Mouse (Mus musculus): Measurements from ENCODE around the gene Dnaja3. TPM values are rescaled to one million over a fixed set of nuclear protein-coding genes. Genes with fewer than 3 reads are reported as not detected.
A peak's percentile ranks its signal among the peaks of the same experiment; 100 is the strongest.

Gene Dnaja3
- total RNA-seq, 2 experiments from 2014 or later = 82.7 to 84.7 TPM

DNA sequence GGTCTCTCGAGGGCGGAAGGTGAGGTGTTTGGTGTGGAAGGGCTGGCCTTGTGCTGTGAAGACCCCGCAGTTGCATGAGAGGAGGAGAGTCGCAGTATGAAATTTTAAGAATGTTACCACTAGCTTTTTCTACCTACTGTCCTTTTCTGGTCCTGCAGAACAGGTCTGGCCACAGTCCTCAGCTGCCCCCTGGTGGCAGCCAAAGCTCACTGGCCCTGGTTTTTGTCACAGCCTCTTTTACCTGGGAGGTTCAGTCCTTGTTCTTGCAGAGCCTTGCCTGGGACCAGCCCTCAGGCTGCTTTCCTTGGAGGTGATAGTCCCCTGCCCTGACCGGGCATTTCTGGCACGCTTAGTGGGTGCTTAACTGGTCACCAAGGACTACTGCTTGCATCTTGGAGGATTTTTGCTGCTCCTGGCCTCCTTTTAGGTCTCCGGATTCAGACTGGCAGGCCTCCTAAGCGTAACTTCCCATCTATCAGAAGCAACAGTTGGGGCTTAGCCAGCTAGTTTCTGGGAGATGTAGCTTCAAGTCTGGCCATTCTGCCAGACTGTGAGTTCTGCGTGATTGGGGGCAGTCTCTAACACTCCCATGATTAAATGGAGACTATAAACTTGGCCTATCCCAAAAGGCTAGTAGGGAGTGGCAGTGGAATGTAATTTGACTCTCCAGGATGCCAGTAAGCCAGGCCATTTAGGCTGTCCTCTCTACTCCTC is 31.8 kb upstream of the Dnaja3 start:
- peak; percentile 89 for DNase-seq

DNA sequence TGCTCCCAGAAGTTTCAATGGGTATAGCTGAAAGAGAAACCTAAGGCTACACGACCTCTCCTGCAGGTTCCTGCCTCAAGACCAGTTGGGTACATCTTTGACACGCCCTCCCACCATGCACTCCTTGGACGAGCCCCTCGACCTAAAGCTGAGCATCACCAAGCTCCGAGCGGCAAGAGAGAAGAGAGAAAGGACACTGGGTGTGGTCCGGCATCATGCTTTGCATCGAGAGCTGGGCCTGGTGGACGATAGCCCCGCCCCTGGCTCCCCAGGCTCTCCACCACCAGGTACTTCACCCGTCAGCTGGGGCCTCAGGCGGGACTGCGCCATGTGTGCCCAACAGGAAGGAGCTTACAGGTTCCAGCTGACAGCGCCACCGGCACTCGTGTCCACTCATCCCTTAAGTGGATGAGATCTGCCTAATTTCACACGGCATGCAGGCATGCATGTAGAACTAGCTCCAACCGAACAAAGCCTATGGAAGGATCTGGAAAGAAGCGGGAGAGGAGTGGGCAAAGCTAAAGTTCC is 31.2 kb upstream of the Dnaja3 start:
- DNase-seq = no peak

DNA sequence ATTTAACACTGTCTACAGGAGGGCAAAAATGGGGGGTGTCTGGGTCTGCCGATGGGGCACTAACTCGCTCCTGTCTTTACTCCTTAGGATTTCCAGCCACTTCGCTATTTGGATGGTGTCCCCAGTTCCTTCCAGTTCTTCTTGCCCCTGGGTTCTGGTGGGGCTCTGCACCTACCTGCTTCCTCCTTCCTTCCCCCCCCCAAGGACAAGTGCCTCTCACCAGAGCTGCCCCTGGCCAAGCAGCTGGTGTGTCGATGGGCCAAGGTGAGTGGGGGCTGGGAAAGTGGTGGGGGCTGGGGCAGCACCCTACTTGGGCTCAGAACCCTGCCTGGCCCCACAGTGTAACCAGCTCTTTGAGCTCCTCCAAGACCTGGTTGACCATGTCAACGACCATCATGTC is 28.6 kb upstream of the Dnaja3 start:
- DNase-seq = no peak

DNA sequence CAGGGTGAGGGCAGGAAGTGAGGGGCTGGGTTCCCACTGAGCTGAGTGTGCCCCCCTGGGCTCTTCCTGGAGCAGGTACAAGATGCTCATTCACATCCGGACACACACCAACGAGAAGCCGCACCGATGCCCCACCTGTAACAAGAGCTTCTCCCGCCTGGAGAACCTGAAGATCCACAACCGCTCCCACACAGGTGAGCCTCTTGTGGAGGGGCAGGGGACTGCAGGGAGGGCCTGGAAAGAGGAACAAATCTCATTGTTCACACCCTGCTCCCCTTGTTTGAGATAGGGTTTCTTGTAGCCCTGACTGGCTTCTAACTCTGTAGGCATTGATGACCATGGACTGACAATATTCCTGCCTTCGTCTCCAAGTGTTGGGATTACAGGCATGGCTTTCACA is 28.1 kb upstream of the Dnaja3 start:
- DNase-seq = no peak

DNA sequence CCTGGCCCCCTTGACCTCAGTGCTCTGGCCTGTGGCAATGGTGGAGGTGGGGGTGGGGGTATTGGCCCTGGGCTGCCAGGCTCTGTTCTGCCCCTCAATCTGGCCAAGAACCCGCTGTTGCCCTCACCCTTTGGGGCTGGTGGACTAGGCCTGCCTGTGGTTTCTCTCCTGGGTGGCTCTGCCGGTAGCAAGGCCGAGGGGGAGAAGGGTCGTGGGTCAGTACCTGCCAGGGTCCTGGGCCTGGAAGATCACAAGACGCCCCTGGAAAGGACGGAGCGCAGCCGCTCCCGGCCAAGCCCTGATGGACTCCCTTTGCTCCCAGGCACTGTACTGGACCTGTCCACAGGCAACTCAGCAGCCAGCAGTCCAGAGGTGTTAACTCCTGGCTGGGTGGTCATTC is 26.1 kb upstream of the Dnaja3 start:
- DNase-seq = no peak

DNA sequence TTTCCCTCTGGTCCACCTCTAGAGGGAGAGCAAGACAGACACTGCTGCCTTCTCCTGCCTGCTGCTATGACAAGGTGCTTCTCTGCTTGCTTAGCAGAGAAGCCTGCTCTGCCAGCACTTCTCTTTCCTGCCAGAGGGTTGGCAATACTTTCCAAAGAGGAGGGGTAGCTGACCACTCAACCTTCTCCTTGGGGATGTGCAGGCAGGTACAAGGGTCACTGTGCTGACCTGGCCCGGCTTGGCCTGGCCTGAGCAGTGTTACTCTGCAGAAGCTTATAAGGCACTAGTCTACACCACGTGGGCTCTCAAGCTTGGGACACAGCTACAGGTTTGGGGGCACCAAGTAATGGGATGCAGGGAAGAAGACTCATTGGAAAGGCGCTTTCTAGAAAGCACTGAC is 25.1 kb upstream of the Dnaja3 start:
- no peak for DNase-seq

DNA sequence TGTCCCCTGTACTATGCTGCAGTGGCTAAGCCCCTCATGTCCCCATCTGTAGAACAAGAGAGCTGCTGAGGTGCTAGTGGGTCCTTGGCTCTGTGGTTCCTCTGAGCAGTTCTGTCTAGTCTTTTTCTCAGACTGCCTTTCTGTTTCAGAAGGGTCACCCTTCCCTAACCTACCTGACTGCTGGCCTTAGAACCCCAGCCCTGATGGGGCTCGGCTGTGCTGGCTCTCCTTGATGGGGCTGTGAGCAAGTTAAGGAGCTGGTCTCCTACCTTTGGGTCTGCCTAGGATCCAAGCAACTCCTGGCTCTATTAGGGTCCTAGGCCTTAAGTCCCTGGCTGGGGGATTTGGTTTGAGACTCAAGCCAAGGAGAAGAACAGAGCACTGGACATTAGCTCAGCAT is 24.5 kb upstream of the Dnaja3 start:
- no peak for DNase-seq

DNA sequence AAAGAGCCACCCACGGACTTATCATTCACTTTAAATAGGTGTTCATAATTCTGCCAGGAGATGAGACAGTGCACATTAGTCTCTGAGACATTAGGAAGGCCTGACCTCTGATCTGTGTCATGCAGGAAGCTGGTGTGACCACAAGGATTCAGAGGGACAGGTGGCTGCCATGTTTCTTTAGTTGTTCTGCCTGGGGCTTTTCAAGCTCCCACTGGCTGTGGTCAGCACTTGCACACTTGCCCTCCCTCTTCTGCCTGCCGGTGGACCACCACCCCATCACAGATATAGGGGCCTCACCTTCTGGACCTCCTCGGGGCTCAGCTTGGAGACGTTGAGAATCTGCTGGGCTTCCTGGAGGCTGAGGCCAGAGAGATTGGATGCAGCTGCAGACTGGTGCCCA is 23.0 kb upstream of the Dnaja3 start:
- DNase-seq = no peak

DNA sequence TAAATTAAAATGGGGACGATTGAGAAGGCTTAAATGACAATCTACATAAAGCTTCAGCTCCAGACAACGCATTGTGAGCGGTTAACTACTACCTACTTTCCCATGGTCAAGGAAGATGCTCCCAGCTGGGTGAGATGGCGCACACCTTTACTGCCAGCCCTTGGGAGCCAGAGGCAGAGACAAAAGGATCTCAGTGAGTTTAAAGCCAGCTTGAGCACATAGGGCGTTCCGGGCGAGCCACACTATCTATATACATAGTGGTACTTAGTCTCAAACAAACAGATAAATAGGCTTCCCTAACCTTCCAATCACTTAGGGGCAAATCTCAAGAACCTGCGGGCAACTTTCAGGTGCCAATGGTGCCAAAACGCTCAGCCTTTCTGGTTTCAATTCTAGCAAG is 15.7 kb upstream of the Dnaja3 start:
- no peak for DNase-seq

DNA sequence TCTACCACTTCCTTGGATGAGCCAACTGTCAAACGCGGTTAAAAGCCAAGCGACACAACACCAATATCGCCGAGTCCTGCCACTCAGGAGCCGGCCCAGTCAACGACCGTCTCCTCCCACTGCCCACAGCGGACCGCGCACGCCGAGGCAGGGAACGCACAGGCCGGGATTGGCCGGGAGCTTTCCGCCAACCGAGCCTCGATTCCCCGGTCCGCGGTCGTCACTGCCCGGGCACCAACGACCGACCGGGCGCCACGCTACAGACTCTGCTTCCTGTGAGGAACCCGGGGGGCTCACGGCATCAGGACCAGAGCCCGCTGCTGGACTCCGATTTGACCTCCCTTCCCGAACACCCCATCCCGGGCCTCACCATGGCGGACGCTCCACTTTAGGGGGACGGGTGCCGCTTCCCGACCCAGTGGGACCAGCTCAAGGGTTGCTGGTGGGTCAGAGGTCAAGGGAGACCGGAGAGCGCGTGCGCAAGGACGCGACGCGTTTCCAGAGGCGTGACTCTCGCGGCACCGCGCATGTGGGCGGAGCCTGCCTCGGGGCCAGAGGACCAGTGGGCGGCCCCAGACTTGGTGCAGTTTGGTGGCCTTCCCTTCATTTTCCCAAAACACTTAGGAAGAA is 15.2 kb upstream of the Dnaja3 start, which contains the start of gene Pam16:
Gene Pam16 (minus strand): TSS at position 508 of the 630 bp plus-strand sequence.
- DNase-seq = peak; percentile 94

DNA sequence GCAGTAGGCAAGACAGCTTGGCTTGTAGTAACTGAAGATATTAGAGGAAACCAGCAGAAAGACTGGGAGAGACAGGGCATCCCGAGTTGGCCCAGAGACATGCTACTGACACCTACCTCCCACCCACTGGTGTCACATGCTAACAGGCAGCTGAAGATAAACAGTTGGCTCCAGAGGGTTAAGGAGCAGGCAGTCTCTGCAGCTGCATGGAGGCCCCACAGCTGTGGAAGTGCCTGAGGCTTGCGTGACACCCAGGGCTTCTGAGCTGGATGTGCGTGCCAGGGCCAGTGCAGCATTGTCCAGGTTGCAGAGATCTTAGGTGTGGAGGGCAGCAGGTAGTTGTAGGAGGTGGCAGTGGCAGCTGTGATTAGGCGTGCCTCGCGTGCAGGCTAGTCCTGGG is 12.7 kb upstream of the Dnaja3 start:
- DNase-seq = no peak

DNA sequence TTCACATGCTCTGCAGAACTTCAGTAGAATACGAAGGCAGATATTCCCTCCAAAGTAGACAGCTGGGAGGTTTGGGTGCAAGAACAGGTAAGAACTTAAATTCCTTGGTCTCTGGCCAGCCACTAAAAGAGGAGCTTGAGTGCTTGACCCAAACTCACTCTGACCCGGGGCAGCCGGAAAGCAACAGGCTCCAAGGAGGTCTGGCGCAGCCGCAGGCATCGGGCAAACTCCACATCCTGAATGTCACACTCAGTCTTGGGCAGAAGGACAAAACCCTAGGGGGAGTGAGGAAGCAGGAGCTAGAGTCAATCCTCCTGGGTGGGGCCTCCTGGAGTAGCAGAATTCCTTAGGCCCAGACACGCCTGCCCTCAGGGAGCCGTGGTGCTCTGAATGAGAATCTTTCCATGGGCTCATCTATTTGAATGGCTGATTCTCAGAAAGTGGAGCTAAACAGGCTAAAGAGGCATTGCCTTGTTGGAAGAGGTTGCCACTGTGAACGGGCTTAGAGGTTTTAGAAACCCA is 10.8 kb upstream of the Dnaja3 start:
- no peak for DNase-seq

DNA sequence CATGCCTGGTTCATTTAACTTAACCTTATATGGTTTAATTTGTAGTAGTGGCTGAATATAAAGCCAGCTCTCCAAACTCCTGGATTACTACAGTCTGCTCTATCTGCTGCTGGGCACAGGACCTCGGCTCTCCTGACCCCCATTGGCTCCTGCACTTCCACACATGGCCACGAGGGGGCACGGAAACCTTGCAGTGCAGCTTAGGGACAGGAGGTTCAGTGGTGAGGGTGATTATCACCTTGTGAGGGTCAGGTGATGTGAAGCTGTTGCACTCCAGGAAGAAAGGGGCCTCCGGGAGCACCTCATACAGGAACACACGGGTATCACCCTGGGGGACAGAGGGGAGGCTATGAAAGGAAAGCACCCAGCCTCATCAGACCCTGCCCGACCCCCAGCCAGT is 9.8 kb upstream of the Dnaja3 start:
- DNase-seq = peak; percentile 94

DNA sequence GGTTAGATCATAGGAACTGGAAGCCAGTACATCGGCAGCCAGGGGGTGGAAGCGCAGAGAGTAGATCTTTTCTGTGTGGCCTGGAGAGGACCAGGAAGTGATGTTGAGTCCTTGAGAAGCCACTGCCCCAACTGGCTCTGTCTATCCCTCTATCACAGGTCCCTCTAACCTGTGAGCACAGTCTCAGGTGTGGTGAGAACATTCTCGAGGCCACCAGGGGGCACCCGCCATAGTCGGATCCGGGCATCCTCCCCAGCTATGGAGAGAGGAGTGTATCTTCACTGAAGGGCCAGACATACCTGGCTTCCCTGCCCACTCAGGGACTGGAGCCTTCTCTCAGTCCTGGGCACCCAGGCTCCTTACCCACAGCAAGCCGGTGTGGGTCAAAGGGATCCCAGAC is 7.7 kb upstream of the Dnaja3 start:
- DNase-seq = peak; percentile 59

DNA sequence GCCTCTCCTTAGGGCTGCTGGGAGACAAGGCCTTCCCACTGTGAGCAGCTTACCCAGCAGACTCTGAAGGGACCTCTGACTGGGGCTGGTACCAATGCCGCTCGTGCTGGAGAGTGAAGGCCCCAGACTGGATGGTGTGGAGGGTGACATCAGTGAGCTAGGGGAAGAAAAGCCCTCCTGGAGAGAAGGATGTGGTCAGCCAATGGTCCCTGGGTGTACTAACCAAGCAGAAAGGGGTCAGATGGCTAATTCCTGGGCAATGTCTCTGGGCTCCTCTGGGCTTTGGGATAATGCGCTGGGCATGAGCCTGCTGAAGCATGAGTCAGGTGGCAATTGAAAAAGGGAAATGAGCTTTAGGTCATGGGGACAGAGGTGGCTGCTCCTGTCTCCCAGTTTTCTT is 6.1 kb upstream of the Dnaja3 start:
- DNase-seq = no peak

DNA sequence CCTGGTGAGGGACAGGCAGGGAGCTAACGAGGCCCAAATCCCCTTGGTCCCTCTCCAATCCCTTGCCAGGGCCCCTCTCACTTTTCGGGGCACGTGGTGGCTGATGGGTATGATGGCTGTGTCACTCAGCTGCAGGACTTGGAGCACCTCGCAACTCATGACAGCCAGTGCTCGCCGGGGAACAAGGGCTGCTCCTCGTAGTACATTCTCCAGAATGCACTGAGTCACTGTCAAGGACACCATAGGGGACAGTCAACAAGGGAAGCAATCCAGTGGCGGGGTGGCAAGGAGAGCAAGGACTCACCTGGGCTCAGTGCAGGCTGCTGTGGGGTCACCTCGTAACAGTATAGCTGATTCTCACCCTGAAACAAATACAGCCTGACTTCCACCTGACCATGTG is 5.1 kb upstream of the Dnaja3 start:
- DNase-seq = no peak

DNA sequence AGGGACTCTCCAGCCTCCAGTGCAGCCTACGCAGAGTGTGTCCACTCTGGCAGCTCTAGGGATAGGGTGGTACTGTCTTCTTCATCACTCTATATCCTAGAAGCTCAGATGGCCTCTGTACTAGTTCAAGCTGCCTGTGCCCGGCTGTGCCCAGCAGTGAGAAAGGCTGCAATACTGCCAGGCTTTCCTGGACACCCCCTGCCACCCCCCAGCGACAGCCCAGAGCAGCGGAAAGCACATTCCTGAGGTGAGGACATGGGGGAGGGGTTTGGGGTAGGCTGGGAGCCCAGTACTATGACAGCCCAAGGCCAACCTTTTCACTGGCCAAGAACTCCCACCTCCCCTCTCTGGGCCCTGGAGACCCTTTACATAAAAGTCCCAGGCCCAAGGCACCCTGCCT is 4.0 kb upstream of the Dnaja3 start:
- no peak for DNase-seq

DNA sequence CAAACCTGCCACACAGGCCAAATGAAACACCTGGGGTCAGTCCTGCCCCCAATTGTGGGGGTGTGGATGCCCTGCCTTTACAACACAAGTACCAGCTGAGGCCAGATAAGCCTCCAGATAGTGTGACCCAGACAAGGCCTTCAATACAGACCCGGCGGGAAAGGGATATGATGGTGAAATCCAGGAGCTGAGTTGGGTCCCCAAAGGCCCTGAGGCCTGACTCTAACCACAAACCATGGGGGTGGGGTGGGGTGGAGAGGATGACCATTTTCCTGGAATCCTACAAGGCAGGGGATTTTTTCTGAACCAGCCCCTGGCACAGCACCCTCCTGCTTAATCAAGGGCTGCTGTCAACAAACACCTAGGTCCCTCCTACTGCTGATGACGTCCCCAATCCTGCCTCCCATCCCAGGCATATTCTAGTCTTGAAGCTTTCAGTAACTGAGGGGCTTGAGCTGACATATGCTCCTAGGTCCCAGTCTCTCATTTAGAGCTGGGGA is 848 bp upstream of the Dnaja3 start:
- no peak for DNase-seq

DNA sequence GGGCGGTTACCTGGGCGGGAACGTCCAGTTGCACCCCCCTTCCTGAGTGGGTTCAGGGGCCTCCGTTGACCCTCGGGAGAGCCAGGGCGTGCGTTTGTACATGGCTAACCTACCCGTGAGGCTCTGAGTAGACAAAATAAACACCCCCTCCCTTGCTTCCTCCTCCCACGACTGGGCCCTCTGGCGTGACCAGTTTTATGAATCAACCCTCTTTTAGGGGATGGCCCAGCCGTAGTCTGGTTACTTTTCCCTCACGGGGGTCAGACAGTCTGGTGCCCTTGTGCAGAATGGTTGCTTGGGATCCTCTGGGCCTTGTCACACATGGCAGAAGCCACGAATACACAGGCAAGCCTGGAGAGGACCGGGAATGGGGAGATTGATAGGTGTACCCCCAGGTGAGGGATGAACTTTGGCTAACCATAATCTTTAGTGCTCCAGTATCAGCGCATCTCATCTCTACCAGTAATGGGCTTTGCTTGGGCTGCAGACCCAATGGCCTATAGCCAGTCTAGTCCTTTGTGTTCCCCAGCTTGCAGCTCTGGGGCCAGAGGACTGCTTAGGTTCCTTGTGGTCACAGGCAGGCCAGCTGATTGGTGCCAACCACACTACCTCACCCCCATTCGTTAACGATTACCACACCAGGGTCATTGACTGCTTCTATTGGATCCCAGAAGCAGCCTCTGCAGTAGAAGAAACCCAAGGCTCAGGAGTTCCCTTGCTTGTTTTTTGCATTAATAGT is 647 bp downstream of the Dnaja3 start:
- no peak for DNase-seq

DNA sequence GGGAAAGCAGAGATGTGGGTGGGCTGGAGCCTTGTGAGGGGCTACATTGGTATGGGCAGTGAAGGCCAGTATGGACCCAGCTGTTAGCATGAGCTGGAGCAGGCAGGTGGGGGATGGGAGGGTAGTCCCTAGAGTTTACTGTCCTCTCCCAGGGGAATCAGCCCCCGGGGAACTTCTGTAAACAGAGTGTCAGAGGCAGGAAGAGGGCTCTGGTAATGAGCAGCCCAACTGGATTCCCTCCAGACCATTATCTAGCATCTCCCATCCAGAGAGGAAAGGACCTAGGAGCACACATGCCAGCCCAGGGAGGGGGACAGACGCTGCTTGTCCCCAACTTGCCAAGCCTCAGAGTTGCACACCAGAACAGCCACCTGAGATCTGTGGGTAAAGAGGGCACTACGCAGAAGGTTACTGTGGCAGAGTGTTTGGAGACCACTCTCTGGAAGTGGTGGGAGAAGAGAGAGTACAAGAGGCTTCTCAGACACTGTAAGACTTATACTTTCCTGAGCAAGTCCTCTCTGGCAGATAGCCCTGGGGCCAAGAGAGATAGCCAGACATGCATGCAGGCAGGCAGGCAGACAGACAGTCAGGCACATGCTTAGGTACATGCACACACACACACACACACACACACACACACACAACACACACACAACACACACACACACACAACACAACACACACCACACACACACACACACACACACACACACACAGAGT is 1.5 kb downstream of the Dnaja3 start:
- peak; percentile 47 for DNase-seq

DNA sequence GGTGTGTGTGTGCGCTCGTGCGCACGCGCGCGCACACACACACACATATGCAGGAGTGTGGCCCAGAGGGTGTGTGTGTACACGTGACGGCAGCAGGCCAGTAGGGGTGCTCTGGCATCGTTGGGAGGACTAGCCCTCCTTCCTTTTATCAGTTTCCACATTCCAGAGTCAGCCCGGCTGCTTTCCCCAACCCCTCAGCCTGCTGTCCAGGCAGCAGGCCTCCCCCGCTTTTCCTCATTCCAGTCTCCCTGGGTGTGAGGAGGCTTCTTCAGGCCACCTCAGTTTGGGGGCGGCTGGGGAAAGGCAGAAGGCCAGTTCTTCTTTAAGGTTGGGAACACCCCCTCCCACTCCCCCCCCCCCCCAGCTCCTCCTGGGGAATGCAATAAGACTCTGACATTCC is 2.4 kb downstream of the Dnaja3 start:
- peak; percentile 84 for DNase-seq

DNA sequence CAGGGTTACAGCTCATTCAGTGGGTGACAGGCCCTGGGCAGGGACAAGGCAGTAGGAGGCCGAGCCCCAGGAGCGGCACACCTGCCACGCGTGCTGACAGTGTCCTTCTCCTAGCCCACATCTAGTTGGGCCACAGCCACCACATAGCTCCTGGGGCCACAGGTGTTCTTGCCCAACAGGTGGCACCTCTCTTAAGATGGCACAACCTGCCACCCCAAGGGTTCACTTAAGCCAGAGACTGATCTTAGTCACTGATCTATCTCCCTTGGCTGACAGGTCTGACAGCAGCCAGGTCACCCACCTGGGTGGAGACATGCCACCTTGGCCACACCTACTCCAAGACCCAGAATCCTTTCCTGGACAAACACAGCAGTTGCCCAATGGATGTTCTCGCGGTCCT is 3.1 kb downstream of the Dnaja3 start:
- no peak for DNase-seq

Measured in heart, postnatal 4 days (tissue).